In the genomic region with DNA sequence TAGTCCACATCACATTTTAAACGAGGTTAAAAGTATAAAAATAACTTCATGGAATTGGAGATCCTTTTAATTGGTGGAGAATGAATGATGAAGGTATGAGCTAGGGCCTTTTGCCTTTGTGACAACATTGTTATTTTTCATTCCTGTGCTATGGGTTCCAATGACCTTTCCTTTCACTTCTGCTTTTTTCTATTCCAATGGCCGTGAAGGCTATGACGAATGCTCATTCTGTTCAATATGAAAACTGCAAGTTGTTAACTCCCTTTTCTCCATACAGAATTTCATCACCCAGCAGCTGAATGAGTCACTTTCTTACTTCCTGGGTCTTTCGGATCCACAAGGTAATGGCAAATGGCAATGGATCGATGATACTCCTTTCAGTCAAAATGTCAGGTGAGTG, we compare ENCODE assay signal across 27 mouse cellular contexts. TPM values are rescaled to one million over a fixed set of nuclear protein-coding genes. Genes with fewer than 3 reads are reported as not detected.
"Had no signal": no experiment of that assay in that cellular context is flagged by ENCODE, and none has a peak within 500 bp of the region (broad histone marks: within the 10 kb centered on the region; RNA-seq: fewer than 3 reads in every experiment).

No protein-coding gene starts in this region.

- H3K36me3 ChIP-seq: liver, embryonic 13.5 days; lung, embryonic 15.5 days; neural tube, embryonic 12.5 days; neural tube, embryonic 15.5 days had no signal

- H3K4me1 ChIP-seq: liver, embryonic 13.5 days; lung, embryonic 15.5 days; neural tube, embryonic 12.5 days; neural tube, embryonic 15.5 days had no signal

- DNase-seq: kidney, adult 2 months; kidney, postnatal 25 days; layer of hippocampus, adult 9-11 months; layer of hippocampus, postnatal 36 days; liver, embryonic 13.5 days; lung, postnatal 4 days; midbrain, embryonic 14.5 days; thymus, adult 2 months; thymus, postnatal 14 days; thymus, postnatal 4 days had no signal

- ATAC-seq: intestine, postnatal 0 days had no signal

- H3K27ac ChIP-seq: kidney, postnatal 0 days; layer of hippocampus, adult 2 months; left cerebral cortex, adult 2 months; liver, embryonic 13.5 days; lung, embryonic 15.5 days; neural tube, embryonic 12.5 days; neural tube, embryonic 15.5 days had no signal

- H3K4me3 ChIP-seq: layer of hippocampus, adult 2 months; left cerebral cortex, adult 2 months; liver, embryonic 13.5 days; lung, embryonic 15.5 days; neural tube, embryonic 12.5 days; neural tube, embryonic 15.5 days had no signal

RNA-seq across cellular contexts. Expression of gene Clec4n, which starts 14.6 kb away (rescaled TPM):
- total RNA-seq: layer of hippocampus, adult 2 months; layer of hippocampus, postnatal 36 days; left cerebral cortex, adult 2 months; left cerebral cortex, postnatal 10 days; left cerebral cortex, postnatal 36 days; megakaryocyte-erythroid progenitor cell, adult 5-6 weeks had no signal

RNA-seq across cellular contexts. Expression of gene Clec4d, which starts 17.7 kb away (rescaled TPM):
- total RNA-seq: layer of hippocampus, adult 2 months; layer of hippocampus, postnatal 36 days; left cerebral cortex, adult 2 months; left cerebral cortex, postnatal 10 days; left cerebral cortex, postnatal 36 days; midbrain, postnatal 0 days had no signal
- polyA plus RNA-seq: kidney, embryonic 14.5 days; midbrain, embryonic 11.5 days; midbrain, embryonic 14.5 days; midbrain, postnatal 0 days; neural tube, embryonic 12.5 days; neural tube, embryonic 15.5 days; small intestine, adult 2 months; testis, adult 2 months had no signal

RNA-seq across cellular contexts. Expression of gene Clec4e, which starts 45.5 kb away (rescaled TPM):
- total RNA-seq: layer of hippocampus, adult 2 months; layer of hippocampus, postnatal 36 days; left cerebral cortex, adult 2 months; left cerebral cortex, postnatal 10 days; left cerebral cortex, postnatal 36 days had no signal
- polyA plus RNA-seq: intestine, postnatal 0 days; kidney, embryonic 14.5 days; limb, embryonic 11.5 days; liver, adult 2 months; midbrain, embryonic 11.5 days; midbrain, embryonic 14.5 days; midbrain, postnatal 0 days; neural tube, embryonic 12.5 days; neural tube, embryonic 15.5 days; small intestine, adult 2 months; testis, adult 2 months had no signal
